Mouse (Mus musculus) stomach, postnatal 0 days (tissue): ENCODE data around the gene Akr1c12. TPM values are rescaled to one million over a fixed set of nuclear protein-coding genes. Genes with fewer than 3 reads are reported as not detected.

ENCODE experiments used
- ATAC-seq: fragments of 200-750 bp; cut with Nextera tagmentation; 2 replicates; pipeline ENCODE4 v1.8.0; 2017; ENCODE audit not compliant: low FRiP score, low TSS enrichment
- DNase-seq: peaks from one replicate; pipeline ENCODE4 v3.0.0-alpha.2; 2016; ENCODE audit warnings: low spot score
- H3K27ac ChIP-seq: fragments of 300-500 bp; sonication (generic); replicated peaks from 2 replicates; pipeline ENCODE4 v1.5.1; 2014; ENCODE audit warnings: mild to moderate bottlenecking, control low read depth
- H3K27me3 ChIP-seq: fragments of 300-500 bp; sonication (generic); 2 replicates; pipeline ENCODE4 v1.6.1; 2014; ENCODE audit warnings: low read length; ENCODE audit not compliant: control insufficient read depth, insufficient read depth
- H3K36me3 ChIP-seq: fragments of 300-500 bp; sonication (generic); 2 replicates; pipeline ENCODE4 v1.6.1; 2014; ENCODE audit warnings: low read length, mixed read lengths; ENCODE audit not compliant: control insufficient read depth, insufficient read depth
- H3K4me1 ChIP-seq: fragments of 300-500 bp; sonication (generic); replicated peaks from 2 replicates; pipeline ENCODE4 v1.6.1; 2014; ENCODE audit warnings: antibody characterized with exemption; ENCODE audit not compliant: control insufficient read depth, insufficient read depth
- H3K4me2 ChIP-seq: fragments of 300-500 bp; sonication (generic); replicated peaks from 2 replicates; pipeline ENCODE4 v1.6.1; 2014; ENCODE audit warnings: low read depth, mild to moderate bottlenecking, control low read depth, moderate library complexity
- H3K4me3 ChIP-seq: fragments of 300-500 bp; sonication (generic); 2 replicates; pipeline ENCODE4 v1.5.1; 2014; ENCODE audit warnings: low read depth, low read length, control low read depth
- H3K9ac ChIP-seq: fragments of 300-500 bp; sonication (generic); 2 replicates; pipeline ENCODE4 v1.6.1; 2014; ENCODE audit warnings: mild to moderate bottlenecking, low read length, control low read depth, mixed read lengths
- H3K9me3 ChIP-seq: fragments of 300-500 bp; sonication (generic); 2 replicates; pipeline ENCODE4 v1.6.1; 2016; ENCODE audit warnings: low read length; ENCODE audit not compliant: control insufficient read depth
- CTCF ChIP-seq: IDR thresholded peaks from 2 replicates; pipeline ENCODE4 v1.5.1; 2016; ENCODE audit warnings: antibody characterized with exemption, low read depth, mild to moderate bottlenecking, moderate library complexity
- EP300 ChIP-seq: optimal IDR thresholded peaks from 2 replicates; pipeline ENCODE3; 2016; ENCODE audit warnings: antibody characterized with exemption
- WGBS: fragments of 180-500 bp; shearing (Covaris S2); extraction: QIAGEN DNeasy Blood & Tissue Kit; methylation state at CpG from one replicate; pipeline ENCODE4 v1.1.7; 2014; 5-methylcytosine and 5-hydroxymethylcytosine counted together
- polyA plus RNA-seq: library from polyadenylated mRNA; unstranded; fragments of >200 nt; fragmentation: Nextera tagmentation; extraction: Ambion mirVana; gene quantifications from 2 replicates; pipeline ENCODE4 v1.2.1, GENCODE M21; 2015

Gene Akr1c12
- polyA plus RNA-seq, 1 experiment from 2014 or later, result 76.1 TPM

DNA sequence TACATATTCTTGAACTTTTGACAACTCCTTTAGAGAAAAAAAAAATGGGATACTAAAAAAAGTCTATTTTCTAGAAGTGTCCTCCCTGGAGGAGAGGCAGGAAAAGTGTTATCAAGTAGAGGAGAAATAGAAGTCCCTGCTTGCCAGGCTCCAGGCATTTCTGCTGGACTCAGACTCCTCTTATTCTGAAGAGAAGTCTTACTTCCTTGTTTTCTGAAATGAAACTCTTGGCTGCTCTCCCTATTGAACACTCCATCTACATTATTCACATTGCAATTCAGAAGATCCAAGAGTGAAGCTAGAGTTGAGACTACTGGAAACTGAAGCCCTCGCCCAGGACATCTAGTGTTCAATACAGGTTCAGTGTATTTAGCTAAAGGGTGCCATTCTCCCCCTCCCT is 50.8 kb downstream of the Akr1c12 start, which contains the start of gene Akr1c19:
Gene Akr1c19, plus strand, starts transcription at position 260 of the 400 bp plus-strand sequence.
- DNase-seq, result no peak
- H3K4me1 ChIP-seq, result no peaks in the 10 kb centered on the region
- H3K27ac ChIP-seq, result no peak within 1 kb of the TSS
- no peak for ATAC-seq
- TF ChIP-seq CTCF, result no peak
- TF ChIP-seq EP300, result no peak
- no peaks in the 10 kb centered on the region for H3K36me3 ChIP-seq
- no peak within 1 kb of the TSS for H3K9ac ChIP-seq
- H3K4me3 ChIP-seq, result no peak within 1 kb of the TSS
- no peak within 1 kb of the TSS for H3K4me2 ChIP-seq
- 77% methylated on average over 1 of the region's 1 CpGs for WGBS
- H3K27me3 ChIP-seq, result no peaks in the 10 kb centered on the region
- H3K9me3 ChIP-seq, result no peaks in the 10 kb centered on the region

Other genes with a start within 250 kb of the Akr1c12 start
- gene Akr1c14, start 230.4 kb downstream of the Akr1c12 start, polyA plus RNA-seq, result 8.9 and 11.2 TPM in 2 replicates
- 0.21 TPM in 2 replicates for gene Akr1c18, start 128.8 kb downstream of the Akr1c12 start, polyA plus RNA-seq
- gene Akr1c13, start 88.3 kb downstream of the Akr1c12 start, polyA plus RNA-seq, result 98.4 and 105 TPM in 2 replicates
- gene Akr1c19, start 50.7 kb downstream of the Akr1c12 start, polyA plus RNA-seq, result 65.8 and 72.8 TPM in 2 replicates
- gene Akr1c6, start 154.9 kb upstream of the Akr1c12 start, polyA plus RNA-seq, result 0.08 TPM in 1 of 2 replicates, not detected in the other
- not detected in 2 replicates for gene Akr1c20, start 243.9 kb upstream of the Akr1c12 start, polyA plus RNA-seq